Mouse (Mus musculus) G1E (cell line): ENCODE results near the gene Grxcr1.

ENCODE experiments used
- CTCF ChIP-seq: IDR thresholded peaks from 2 replicates; pipeline ENCODE4 v1.5.1; 2012; ENCODE audit warnings: low read depth, low read length, inconsistent platforms, mixed read lengths
- TAL1 ChIP-seq: conservative IDR thresholded peaks from 2 replicates; pipeline ENCODE4 v1.6.1; 2012; ENCODE audit warnings: low read depth, low read length, inconsistent platforms, mixed read lengths

- no peak for TF ChIP-seq CTCF
- no peak for TF ChIP-seq TAL1
Measured at GRCm38 (mm10) chr5:68128821-68129608, 97.4 kb downstream of the Grxcr1 start.
